Mouse (Mus musculus): ENCODE data around the gene Cdk2ap2.
A peak's percentile ranks its signal among the peaks of the same experiment; 100 is the strongest.
"Not testable (repeated sequence)": the region's sequence is repeated elsewhere in the genome, so short reads cannot be mapped to it uniquely, and the experiment has no call there.

Cdk2ap2 gene

GRCm38 (mm10) chr19:4096642-4097440 lies at the start of gene Cdk2ap2:
Gene Cdk2ap2 (plus strand): TSS chr19:4097182.
- peak; percentile 99 for DNase-seq (ENCODE audit: low read depth, low spot score)

GRCm38 (mm10) chr19:4047859-4048258 lies 49.1 kb upstream of the Cdk2ap2 start:
- DNase-seq (ENCODE audit: low read depth, low spot score): peak; percentile 80

DNA sequence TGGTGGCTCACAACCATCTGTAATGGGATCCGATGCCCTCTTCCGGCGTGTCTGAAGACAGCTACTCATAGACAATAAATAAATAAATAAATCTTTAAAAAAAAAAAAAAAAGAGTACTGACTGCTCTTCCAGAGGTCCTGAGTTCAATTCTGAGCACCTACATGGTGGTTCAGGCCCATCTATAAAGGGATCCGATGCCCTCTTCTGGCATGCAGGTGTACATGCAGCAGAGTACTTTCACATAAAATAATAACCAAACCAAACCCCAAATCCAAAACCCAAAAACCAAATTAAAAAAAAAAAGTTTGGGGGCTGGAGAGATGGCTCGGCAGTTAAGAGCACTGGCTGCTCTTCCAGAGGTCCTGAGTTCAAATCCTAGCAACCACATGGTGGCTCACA lies 47.9 kb upstream of the Cdk2ap2 start:
- not testable (repeated sequence) for DNase-seq (ENCODE audit: low read depth, low spot score)

DNA sequence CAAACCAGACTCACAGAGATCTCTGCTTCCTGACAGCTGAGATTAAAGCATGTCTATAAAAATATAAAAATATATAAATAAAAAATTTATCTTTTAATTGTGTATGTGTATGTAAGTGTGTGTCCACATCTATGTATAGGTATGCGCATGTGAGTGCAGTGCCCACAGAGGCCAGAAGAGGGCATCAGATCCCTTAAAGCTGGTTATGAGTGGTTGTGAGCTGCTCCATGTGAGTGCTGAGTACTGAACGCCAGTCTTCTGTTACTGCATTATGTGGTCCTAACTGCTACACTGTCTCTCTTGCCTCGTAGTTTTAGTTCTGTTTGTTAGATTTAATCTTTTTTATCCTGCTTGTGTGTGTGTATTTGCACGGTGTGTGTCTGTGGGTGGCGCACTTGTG lies 46.0 kb upstream of the Cdk2ap2 start:
- no peak for DNase-seq (ENCODE audit: low read depth, low spot score)

DNA sequence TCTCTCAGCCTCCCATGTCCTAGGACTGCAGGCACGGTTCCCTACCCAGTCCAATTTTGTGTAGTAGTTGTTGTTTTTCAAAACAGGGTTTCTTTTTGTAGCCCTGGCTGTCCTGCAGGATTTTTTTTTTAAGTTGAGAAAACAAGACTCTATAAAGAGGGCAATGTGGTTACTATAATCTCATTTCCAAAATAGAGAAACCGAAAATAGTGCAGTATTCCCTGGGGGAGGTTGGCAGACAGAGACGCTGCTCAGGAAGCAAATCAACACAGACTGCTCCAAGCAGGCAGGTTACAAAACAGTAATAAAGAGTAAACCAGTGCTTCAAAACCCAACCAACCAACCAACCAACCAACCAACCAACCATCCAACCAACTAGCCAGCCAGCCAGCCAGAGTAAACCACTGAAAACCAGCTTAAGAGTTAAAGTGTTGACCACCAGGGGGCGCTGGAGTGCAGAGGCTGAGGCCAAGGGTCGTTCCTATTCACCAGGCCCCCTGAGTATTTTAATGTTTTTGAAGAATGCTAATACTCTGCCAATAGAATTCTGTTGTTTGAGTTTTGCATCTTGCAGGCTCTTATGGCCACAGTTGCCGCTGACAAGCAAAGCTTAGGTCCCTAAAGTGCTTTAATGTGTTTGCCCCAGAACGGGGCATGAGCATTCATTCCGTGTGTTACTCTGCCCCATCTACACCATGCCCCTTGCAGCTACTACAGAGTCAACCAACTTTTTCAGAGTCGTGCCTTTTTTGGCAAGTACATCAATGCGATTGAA lies 45.1 kb upstream of the Cdk2ap2 start:
- peak; percentile 34 for DNase-seq (ENCODE audit: low read depth, low spot score)

GRCm38 (mm10) chr19:4052516-4053030 lies 44.4 kb upstream of the Cdk2ap2 start:
- no peak for DNase-seq (ENCODE audit: low read depth, low spot score)

DNA sequence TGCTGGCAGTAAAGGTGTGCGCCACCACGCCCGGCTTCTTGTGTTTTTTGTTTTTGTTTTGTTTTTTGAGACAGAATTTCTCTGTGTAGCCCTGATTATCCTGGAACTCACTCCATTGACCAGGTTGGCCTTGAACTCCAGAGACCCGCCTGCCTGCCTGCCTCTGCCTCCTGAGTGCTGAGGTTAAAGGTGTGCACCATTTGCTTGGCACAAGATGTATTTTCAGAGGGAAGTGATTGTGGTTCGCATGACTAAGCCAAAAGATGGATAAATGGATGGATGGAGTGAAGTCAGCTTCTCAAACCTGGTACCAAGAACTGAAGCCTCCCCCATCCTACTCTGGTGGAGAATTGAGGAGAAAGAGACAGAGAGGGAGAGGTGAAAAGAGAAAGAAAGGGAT lies 42.4 kb upstream of the Cdk2ap2 start:
- no peak for DNase-seq (ENCODE audit: low read depth, low spot score)

- no peak for DNase-seq (ENCODE audit: low read depth, low spot score)
Measured at GRCm38 (mm10) chr19:4055216-4055946, 41.6 kb upstream of the Cdk2ap2 start.

DNA sequence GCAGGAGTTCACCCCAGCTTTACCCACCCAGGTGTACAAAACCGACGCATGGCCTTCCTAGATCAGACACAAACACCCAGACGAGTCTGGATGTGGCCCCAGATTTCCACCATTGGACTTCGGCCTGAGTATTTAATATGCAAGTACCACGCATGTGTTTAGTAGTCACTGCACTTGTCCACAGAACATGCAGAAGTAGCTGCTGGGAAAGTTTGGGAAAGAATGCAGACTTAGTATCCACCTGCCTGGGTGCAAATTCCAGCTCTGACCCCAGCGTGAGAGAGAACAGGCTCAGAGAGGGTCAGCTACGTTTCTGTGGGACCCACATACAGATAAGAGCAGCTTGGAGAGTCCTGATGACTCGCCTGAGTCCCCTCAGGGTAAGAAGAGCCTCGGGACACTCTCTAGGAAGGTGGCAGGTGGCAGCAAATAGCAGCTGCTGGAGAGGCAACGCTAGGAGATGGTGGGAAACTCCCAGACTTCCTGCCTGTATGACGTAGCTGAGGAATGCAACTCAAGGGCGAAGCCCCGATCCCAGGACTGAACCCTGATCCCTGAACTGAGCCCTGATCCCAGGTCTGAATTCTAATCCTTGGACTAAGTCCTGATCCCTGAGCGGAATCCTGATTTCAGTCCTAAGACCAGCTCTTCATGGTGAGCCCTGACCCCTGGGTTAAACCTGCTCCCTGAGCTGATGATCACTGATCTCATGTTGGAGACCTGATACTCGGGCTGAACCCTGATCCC lies 40.9 kb upstream of the Cdk2ap2 start:
- DNase-seq (ENCODE audit: low read depth, low spot score): no peak

- DNase-seq (ENCODE audit: low read depth, low spot score): no peak
Measured at GRCm38 (mm10) chr19:4056727-4057126, 40.3 kb upstream of the Cdk2ap2 start.

GRCm38 (mm10) chr19:4057389-4057788 lies 39.6 kb upstream of the Cdk2ap2 start:
- DNase-seq (ENCODE audit: low read depth, low spot score): no peak

- no peak for DNase-seq (ENCODE audit: low read depth, low spot score)
Measured at GRCm38 (mm10) chr19:4057962-4058361, 39.0 kb upstream of the Cdk2ap2 start.

DNA sequence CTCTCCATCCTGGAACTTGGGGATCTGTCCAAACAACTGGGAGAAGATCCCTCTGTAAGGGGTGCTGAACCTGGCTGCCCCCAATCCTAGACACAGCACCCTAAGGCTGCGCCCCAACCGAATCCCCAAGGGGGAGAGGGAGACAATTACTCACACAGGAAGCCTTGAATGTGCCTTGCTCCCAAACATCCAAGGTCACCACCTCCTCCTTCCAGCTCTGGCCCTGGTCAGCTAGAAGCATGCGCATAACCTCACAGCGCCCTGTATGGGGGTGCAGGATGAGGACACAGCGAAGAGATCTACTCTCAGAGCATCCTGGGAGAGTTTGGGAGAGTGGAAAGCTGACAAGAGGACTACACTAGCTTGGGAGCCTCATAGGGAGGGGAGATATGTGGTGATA lies 38.4 kb upstream of the Cdk2ap2 start:
- no peak for DNase-seq (ENCODE audit: low read depth, low spot score)

DNA sequence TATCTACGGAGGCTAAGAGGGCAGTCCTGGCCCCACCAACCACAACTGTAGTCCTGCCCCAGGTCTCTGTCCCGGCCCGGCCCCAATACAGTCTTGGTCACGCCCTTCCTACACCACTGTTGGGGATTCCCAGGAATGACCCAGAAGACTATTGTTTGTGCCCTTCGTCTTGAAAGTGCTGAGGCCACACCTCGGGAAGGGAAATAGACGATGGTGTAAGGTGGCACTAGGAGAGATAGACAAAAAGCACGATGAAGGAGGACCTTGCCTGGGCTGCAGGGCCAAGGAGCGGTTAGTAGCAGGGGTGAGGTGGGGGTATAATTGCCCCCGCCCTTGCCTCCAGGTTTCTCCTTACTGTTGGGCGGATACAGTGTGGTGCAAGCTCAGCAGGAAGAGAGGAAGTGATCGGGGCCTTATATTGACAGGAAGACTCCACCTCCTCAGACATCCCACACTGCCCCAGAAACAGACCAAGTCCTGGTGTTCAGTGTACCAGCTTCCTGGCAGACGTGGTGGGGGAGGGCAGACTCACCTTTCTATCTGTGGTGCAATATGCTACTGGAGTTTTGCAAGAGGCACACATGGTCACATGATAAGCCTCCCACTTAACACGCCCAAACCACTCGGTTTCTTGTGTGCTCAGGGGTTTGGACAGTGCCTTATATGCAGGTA lies 37.8 kb upstream of the Cdk2ap2 start, which contains the start of gene Gstp3:
Gene Gstp3 (minus strand): TSS at position 501 of the 672 bp plus-strand sequence.
- no peak for DNase-seq (ENCODE audit: low read depth, low spot score)

DNA sequence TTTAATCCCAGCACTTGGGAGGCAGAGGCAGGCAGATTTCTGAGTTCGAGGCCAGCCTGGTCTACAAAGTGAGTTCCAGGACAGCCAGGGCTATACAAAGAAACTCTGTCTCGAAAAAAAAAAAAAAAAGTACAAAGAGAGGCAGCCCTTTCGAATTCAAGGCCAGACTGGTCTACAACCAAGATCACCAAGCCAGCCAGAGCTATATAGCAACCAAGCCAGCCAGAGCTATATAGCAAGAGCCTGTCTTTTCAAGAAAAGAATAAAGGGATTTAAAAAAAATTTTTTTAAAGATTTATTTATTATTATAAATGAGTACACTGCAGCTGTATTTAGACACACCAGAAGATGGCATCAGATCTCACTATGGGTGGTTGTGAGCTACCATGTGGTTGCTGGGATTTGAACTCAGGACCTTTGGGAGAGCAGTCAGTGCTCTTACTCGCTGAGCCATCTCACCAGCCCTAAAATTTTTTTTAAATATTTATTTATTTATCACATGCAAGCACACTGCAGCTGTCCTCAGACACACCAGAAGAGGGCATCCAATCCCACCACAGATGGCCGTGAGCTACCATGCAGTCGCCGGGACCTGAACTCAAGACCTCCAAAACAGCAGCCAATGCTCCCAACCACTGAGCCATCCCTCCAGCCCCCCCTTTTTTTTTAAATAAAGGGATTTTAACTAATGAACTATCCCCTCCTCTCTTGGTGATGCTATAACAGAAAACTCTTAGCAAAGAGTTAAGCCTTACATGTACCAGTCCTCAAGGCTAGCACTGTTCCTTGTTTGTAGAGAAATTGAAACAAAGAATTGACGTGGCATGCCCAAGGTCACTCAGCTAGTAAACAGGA lies 36.7 kb upstream of the Cdk2ap2 start:
- DNase-seq (ENCODE audit: low read depth, low spot score): not testable (repeated sequence)

DNA sequence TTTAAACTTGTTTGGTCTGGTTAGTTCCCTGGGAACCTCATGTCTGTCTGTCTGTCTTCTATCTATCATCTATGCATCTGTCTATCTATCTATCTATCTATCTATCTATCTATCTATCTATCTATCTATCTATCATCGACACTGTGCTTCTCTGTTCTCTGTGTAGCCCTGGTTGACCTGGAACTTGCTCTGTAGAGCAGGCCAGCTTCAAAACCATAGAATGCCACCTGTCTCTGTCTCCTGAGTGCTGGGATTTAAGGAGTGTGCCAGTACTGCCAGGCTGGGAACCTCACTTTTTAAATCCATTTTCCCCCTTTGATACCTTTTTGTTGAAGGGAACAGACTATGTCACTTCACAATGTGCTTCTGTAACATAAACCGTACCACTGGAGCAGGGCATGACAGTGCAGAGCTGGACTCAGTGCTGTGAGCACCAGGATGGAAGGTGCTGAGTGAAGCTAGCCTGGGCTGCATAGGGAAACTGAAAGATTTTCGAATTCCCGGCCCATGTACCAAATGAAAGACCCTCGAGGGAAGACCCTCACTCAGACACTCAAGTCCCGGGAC lies 36.0 kb upstream of the Cdk2ap2 start:
- DNase-seq (ENCODE audit: low read depth, low spot score): no peak

- not testable (repeated sequence) for DNase-seq (ENCODE audit: low read depth, low spot score)
Measured at GRCm38 (mm10) chr19:4063357-4063756, 33.6 kb upstream of the Cdk2ap2 start.

DNA sequence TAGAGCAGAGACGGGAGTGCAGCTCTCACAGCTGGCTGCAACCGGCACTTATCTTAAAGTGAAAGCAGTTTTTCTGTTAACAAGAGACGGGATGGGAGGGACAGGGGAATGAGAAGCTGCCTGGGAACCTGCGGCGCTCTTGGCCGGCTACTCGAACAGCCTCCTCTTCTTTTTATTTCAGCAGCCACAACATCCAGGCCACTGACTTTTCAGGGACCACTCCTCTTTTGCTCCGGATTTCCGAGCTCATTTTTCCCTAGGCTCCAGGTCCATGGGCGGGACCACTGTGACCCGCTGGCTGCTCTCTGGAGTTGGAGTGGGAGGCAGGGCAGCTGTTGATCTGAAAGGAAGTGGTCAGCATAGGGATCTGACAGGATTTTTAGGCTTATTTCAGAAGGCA lies 32.5 kb upstream of the Cdk2ap2 start:
- DNase-seq (ENCODE audit: low read depth, low spot score): not testable (repeated sequence)

DNA sequence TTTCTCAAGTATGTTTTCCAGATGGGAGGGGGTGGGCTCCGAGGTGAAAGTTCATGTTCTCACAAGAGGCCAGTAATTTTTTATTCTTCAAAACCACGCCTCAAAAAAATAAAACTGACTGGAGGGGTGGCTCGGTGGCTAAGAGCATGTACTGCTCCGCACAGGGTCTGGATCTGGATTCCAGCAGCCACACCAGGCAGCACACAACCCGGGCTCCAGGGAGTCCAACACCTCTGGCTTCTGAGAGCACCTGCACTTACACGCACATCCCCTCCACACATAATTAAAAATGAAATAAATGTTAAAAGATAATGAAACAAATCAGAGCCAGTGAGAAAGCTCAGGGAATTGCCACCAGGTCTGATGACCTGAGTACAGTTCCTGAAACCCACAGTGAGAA lies 30.7 kb upstream of the Cdk2ap2 start:
- no peak for DNase-seq (ENCODE audit: low read depth, low spot score)

Measured in skeletal muscle tissue, adult 2 months (tissue).